Mouse (Mus musculus) CD4-positive, CD25-positive, alpha-beta regulatory T cell (primary cell): Measurements from ENCODE around the gene Mettl7a3. TPM values are rescaled to one million over a fixed set of nuclear protein-coding genes. Genes with fewer than 3 reads are reported as not detected.

Experiments
- polyA plus RNA-seq: library from polyadenylated mRNA; unstranded; fragments of 100-300 nt; shearing (Covaris generic); gene quantifications from one replicate; pipeline ENCODE4 v1.2.1, GENCODE M21; 2017

Mettl7a3 gene
- polyA plus RNA-seq = not detected

GRCm38 (mm10) chr15:100334629-100335028, at the start of gene Mettl7a3:
TSS of gene Mettl7a3 (plus strand) at chr15:100334929.

GRCm38 (mm10) chr15:100304019-100304991, 30.4 kb upstream of the Mettl7a3 start, which contains the start of gene Mettl7a1:
TSS of gene Mettl7a1 (plus strand) at chr15:100304140.

GRCm38 (mm10) chr15:100352711-100353250, 18.1 kb downstream of the Mettl7a3 start, which contains the start of the genes Methig1 and Mettl7a2:
TSS of gene Methig1 (plus strand) at chr15:100353149.
TSS of gene Mettl7a2 (plus strand) at chr15:100353200.

GRCm38 (mm10) chr15:100364242-100364641, 29.5 kb downstream of the Mettl7a3 start, which contains the start of gene Higd1c:
TSS of gene Higd1c (plus strand) at chr15:100364542.

Other genes starting within 250 kb of the Mettl7a3 start
- 54.5 TPM for gene Atf1, start 107.1 kb upstream of the Mettl7a3 start, polyA plus RNA-seq
- gene Tmprss12, start 54.1 kb upstream of the Mettl7a3 start, polyA plus RNA-seq = not detected
- 5.6 TPM for gene Mettl7a1, start 30.8 kb upstream of the Mettl7a3 start, polyA plus RNA-seq
- gene Methig1, start 18.2 kb downstream of the Mettl7a3 start, polyA plus RNA-seq = 0.13 TPM
- not detected for gene Mettl7a2, start 18.3 kb downstream of the Mettl7a3 start, polyA plus RNA-seq
- gene Higd1c, start 29.6 kb downstream of the Mettl7a3 start, polyA plus RNA-seq = not detected
- 0.22 TPM for gene Gm5475, start 87.2 kb downstream of the Mettl7a3 start, polyA plus RNA-seq
- gene Slc11a2, start 90.1 kb downstream of the Mettl7a3 start, polyA plus RNA-seq = 31.7 TPM
- 49.7 TPM for gene Letmd1, start 134.1 kb downstream of the Mettl7a3 start, polyA plus RNA-seq
- 5.9 TPM for gene Csrnp2, start 160.6 kb downstream of the Mettl7a3 start, polyA plus RNA-seq
- gene Tfcp2, start 217.1 kb downstream of the Mettl7a3 start, polyA plus RNA-seq = 9.6 TPM